Mouse (Mus musculus) lung, postnatal 0 days (tissue): ENCODE data around the gene Gm47985.
"Not testable (repeated sequence)": the region's sequence is repeated elsewhere in the genome, so short reads cannot be mapped to it uniquely, and the experiment has no call there.

Experiments
- CTCF ChIP-seq: IDR thresholded peaks from 2 replicates; pipeline ENCODE4 v1.5.1; 2016; ENCODE audit warnings: antibody characterized with exemption, mild to moderate bottlenecking
- EP300 ChIP-seq: IDR thresholded peaks from 2 replicates; pipeline ENCODE4 v1.6.1; 2016; ENCODE audit warnings: antibody characterized with exemption, mild to moderate bottlenecking, control low read depth

DNA sequence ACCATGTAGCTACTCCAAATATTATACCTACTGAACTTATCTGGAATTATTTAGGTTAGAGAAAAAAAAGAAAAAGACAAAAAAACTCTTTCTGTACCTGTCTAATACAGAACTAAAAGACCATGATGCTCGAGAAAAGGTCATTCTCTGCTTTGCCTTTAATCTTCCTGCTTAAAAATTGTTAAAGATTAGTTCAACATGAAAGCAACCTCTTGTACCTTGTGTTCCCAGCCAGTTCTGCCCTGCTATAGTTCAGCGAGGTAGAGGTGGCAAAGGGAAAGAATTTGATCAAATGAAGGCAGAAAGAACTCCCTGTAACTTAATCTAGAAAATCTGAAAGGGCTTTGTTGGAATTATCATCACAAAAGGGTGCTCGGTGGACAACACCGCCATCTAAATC, 13.6 kb downstream of the Gm47985 start:
- TF ChIP-seq CTCF, EP300: not testable (repeated sequence)
